Mouse (Mus musculus) cortical plate, adult 2 months (tissue): Measurements from ENCODE around the gene Gpld1. TPM values are rescaled to one million over a fixed set of nuclear protein-coding genes. Genes with fewer than 3 reads are reported as not detected.
"Not testable (repeated sequence)": the region's sequence is repeated elsewhere in the genome, so short reads cannot be mapped to it uniquely, and the experiment has no call there.

ENCODE experiments used
- H3K27ac ChIP-seq: fragments of 200-500 bp; 2 replicates; pipeline ENCODE4 v1.5.1; 2012; ENCODE audit warnings: low read length, control low read depth, inconsistent platforms; ENCODE audit not compliant: insufficient read depth
- H3K4me1 ChIP-seq: fragments of 200-500 bp; 2 replicates; pipeline ENCODE4 v1.6.1; 2011; ENCODE audit warnings: low read length; ENCODE audit not compliant: control insufficient read depth, insufficient read depth
- H3K4me3 ChIP-seq: fragments of 200-500 bp; 2 replicates; pipeline ENCODE4 v1.5.1; 2011; ENCODE audit warnings: mild to moderate bottlenecking, low read length, control low read depth; ENCODE audit not compliant: insufficient read depth
- CTCF ChIP-seq: fragments of 200-500 bp; IDR thresholded peaks from 2 replicates; pipeline ENCODE4 v1.5.1; 2011; ENCODE audit warnings: mild to moderate bottlenecking, control low read depth, low read length; ENCODE audit not compliant: insufficient read depth; ENCODE audit errors: extremely low read depth
- POLR2A ChIP-seq: fragments of 200-500 bp; IDR thresholded peaks from 2 replicates; pipeline ENCODE4 v1.6.1; 2011; ENCODE audit warnings: mild to moderate bottlenecking, low read length, control low read depth; ENCODE audit not compliant: insufficient read depth; ENCODE audit errors: extremely low read depth
- polyA plus RNA-seq: library from polyadenylated mRNA; depleted of rRNA; stranded (reverse); fragments of >200 nt; gene quantifications from 2 replicates; pipeline ENCODE4 v1.2.3, GENCODE M21; 2012

Gpld1 gene
- polyA plus RNA-seq, 1 experiment, result 22.6 TPM

DNA sequence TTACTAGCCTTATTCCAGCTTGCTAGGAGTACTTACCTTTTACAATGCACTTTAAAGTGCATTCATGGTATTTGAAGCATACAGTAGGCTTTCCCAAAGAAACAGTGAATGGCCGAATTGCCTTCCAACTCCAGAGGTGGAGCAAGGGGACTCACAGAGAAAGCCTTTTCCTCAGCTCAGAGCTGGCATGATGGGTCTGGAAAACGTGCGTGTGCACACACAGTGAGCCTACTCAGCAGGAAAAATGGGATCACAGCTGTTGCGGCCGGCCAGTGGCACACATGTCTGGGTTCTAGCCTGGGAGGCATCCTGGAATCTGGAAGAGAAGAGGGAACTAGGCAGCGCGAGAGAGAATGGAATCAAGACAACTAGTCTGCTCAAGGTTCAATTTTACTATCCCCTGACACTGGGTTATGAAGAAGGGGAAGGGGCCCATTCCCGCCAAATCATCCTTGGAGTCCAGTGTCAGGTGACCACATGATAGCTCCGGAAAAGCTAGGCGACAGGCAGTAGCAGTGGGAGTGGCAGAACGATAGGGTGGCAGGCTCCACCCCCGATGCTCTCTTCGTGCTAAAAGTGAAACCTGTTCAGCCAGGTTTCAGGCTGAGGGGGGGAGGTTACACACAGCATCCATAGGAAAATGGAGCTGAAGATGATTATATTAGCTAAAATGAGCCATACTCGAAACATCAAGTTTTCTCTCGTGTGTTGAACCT, 22.3 kb downstream of the Gpld1 start:
- no peak overlapping the region for H3K27ac ChIP-seq
- TF ChIP-seq POLR2A (no peak), CTCF (no peak)

DNA sequence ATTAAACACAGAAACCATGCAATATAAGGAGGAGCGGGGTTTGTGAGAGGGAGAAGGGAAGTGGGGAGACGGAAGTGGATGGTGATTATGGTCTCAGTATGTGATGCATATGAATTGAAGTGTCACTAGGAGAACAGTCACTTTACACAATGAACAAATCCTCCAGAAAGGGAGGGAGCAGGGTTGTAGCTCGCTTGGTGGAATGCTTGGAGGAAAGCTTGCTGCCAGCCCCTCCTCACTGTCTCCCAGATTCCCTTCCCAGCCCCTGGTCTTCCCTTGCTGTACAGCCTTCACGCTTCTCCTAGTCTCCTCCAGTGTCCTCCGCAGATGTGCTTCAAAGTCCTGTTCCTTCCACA, 22.9 kb downstream of the Gpld1 start:
- Histone ChIP-seq H3K27ac (no peak overlapping the region), H3K4me1 (no peaks in the 10 kb centered on the region; the same call in 1 of the 2 replicates), H3K4me3 (0 out of 2 replicates have a peak overlapping the region, but pooled peaks have one; percentile 25)
- TF ChIP-seq CTCF, result no peak
- TF ChIP-seq POLR2A, result no peak

More for the DNA sequence above, 22.3 kb downstream of the Gpld1 start:
- H3K4me3 ChIP-seq, result peak overlapping the region; percentile 25; the same call in 1 of the 2 replicates
- H3K4me1 ChIP-seq, result no peaks in the 10 kb centered on the region; the same call in 1 of the 2 replicates

DNA sequence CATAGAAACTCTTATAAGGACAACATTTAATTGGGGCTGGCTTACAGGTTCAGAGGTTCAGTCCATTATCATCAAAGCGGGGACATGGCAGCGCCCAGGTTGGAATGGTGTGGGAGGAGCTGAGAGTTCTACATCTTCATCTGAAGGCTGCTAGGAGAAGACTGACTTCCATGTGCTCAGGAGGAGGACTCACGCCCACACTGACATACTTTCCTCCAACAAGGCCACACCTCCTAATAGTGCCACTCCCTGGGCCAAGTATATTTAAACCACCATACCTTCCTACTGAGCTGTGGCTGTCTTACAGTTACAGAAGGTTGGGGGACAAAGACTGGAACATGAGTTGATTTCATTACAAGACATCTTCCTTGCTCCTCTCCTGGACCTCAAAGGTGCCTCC, 28.8 kb downstream of the Gpld1 start:
- H3K4me1 ChIP-seq, H3K27ac ChIP-seq, H3K4me3 ChIP-seq: not testable (repeated sequence)

GRCm38 (mm10) chr13:24976384-24976783, 33.4 kb downstream of the Gpld1 start:
- H3K4me1 ChIP-seq, result no peaks in the 10 kb centered on the region; the same call in 1 of the 2 replicates
- TF ChIP-seq CTCF, result no peak
- TF ChIP-seq POLR2A, result no peak
- no peak overlapping the region for H3K4me3 ChIP-seq

DNA sequence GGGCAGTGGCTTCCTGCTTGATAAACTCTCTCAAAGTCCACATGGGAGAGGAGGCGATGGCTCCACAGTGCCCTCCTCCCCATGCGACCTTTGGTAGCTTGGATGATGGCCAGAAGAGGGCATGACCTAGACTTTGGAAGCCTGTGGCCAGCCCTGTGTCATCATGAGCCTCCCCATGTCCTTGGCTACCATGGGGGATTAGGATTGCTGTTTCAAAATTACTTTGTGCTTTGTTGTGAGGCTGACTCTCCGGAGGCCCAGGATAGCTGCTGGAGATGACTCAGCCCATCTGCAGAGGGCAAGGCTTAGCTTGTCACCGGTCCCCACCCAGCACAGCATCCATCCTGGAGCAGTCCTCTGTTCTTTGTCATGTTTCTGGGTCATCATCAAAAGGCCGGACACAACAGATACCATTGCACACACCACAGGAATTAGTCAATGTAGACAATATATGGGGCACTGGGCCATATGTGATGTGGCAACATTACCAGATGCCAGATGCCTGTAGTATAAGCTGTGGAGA, 34.9 kb downstream of the Gpld1 start:
- Histone ChIP-seq H3K4me1 (no peaks in the 10 kb centered on the region; the same call in 1 of the 2 replicates), H3K27ac (no peak overlapping the region), H3K4me3 (no peak overlapping the region)
- no peak for TF ChIP-seq CTCF
- TF ChIP-seq POLR2A, result no peak

More at GRCm38 (mm10) chr13:24976384-24976783, 33.4 kb downstream of the Gpld1 start:
- H3K27ac ChIP-seq, result no peak overlapping the region

DNA sequence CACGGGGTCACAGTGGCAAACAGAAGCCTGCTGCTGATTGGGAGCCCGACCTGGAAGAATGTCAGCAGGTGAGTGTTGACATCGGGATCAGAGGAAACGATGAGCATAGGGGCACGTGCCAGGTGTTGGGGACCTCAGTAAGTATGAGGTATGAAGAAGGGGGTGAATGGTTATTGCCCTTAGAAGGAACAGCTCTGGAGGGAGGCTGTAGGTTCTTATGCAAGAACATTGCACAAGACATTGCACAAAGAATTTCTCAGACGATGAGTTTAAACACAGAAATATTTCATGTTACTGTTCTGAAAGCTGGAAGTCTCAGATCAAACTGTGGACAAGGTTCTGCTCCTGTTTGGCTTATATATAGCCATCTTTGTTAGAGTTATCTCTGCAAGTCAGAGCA, 38.1 kb downstream of the Gpld1 start:
- TF ChIP-seq POLR2A (no peak), CTCF (no peak)
- no peaks in the 10 kb centered on the region; the same call in 1 of the 2 replicates for H3K4me1 ChIP-seq
- H3K4me3 ChIP-seq, result no peak overlapping the region
- H3K27ac ChIP-seq, result no peak overlapping the region

GRCm38 (mm10) chr13:24985435-24985834, 42.5 kb downstream of the Gpld1 start:
- Histone ChIP-seq H3K27ac (no peak overlapping the region), H3K4me1 (no peaks in the 10 kb centered on the region), H3K4me3 (no peak overlapping the region)
- TF ChIP-seq POLR2A (no peak), CTCF (no peak)

- Histone ChIP-seq H3K4me3 (no peak overlapping the region), H3K4me1 (peaks cover 3% of the 10 kb centered on the region; the same call in 1 of the 2 replicates), H3K27ac (no peak overlapping the region)
- TF ChIP-seq CTCF, result peak; percentile 70
- TF ChIP-seq POLR2A, result no peak
Observed at GRCm38 (mm10) chr13:24988391-24988790, 45.4 kb downstream of the Gpld1 start.

DNA sequence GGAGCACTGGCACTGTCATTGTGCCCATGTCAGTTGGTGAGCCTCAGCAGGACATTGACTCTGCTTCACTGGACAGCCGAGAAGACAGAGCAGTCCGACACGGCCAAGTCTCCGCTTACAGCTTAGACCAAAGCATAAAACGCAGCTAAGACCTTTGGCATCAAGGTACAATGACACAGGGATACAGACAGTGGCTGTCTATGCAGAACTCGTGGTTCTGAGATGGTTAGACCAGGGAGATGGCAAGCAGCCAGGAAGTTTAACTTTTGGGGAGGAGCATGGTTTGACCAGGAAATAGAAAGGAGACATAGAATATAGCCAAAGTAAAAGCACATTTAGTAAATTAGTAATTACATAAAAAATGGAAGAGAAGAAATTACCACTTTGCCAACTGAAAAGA, 46.1 kb downstream of the Gpld1 start:
- Histone ChIP-seq H3K4me1 (peaks cover 3% of the 10 kb centered on the region; the same call in 1 of the 2 replicates), H3K4me3 (no peak overlapping the region), H3K27ac (no peak overlapping the region)
- TF ChIP-seq POLR2A (no peak), CTCF (no peak)

DNA sequence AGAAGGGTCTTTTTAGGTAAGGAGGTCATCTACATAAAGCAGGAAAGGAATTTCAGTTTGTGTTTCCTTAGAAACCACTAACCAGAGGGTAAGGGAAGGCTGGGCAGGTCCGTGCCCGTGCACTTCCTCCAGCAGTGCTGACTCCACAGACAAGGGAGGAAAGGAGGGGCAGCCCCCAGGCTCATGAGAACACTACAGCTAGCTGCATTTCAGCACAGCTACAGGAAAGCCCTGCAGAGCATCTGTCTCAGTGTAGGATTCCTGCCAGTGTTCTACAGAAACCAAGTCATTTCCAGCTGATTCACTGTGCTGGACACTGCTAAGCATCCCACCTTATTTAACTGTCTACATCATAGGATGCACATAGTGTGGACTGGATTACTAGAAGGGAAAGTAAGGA, 50.2 kb downstream of the Gpld1 start:
- H3K4me1 ChIP-seq, result peaks cover 3% of the 10 kb centered on the region; the same call in 1 of the 2 replicates
- no peak overlapping the region for H3K4me3 ChIP-seq
- no peak for TF ChIP-seq POLR2A
- TF ChIP-seq CTCF, result no peak
- no peak overlapping the region for H3K27ac ChIP-seq

DNA sequence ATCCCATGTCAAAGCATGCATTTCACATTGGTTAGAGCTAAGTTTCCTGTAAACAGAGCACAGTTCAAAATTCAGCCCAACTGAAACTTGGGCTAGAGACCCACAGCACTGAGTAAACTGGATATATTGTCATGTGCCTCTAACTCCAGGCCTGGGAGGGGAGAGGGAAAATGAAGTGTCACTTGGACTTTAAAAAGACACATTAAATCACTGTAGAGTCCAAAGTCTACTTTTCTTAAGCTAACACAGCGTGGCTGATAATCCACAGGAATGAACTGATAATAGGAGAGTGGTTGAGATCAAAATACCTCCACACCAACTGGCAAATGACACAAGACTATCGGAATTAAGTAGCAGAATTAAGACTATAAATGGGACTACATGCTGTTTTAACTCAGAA, 56.6 kb downstream of the Gpld1 start:
- Histone ChIP-seq H3K4me1 (no peaks in the 10 kb centered on the region), H3K4me3 (no peak overlapping the region), H3K27ac (no peak overlapping the region)
- no peak for TF ChIP-seq POLR2A
- TF ChIP-seq CTCF, result no peak
